Mouse (Mus musculus): Measurements from ENCODE around the gene Fbxl20. TPM values are rescaled to one million over a fixed set of nuclear protein-coding genes. Genes with fewer than 3 reads are reported as not detected.
A peak's percentile ranks its signal among the peaks of the same experiment; 100 is the strongest.

Fbxl20 gene
- total RNA-seq, 1 experiment: 9.7 TPM

DNA sequence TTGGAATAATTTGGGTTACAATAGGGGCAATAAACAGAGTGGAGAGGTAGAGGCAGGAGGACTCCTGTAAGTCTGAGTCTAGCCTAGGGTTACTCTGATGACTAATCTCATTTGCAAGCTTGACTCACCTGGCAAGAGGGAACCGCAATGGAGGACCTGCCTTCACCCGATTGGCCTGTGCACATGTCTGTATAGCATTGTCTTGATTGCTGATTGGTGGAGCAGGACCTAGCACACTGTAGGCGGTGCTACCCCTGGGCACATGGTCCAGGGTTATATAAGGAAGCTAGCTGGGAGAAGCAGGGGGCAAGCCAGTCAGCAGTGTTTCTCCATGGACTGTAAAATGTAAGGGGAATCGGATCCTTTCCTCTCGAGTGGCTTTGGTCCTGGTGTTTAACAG is 92.2 kb downstream of the Fbxl20 start:
- no peaks in the 10 kb centered on the region for H3K36me3 ChIP-seq (ENCODE audit: control insufficient read depth, insufficient read depth, low read length, poor library complexity, severe bottlenecking)
- in situ Hi-C loops (cut with MboI; ENCODE audit: low sequenced_read_pairs in 2 of 2, unreplicated experiment in 2 of 2): no loop called here
- TF ChIP-seq MAFK (IDR thresholded peaks at IDR 0.05; ENCODE audit: insufficient read depth, low read depth, low read length) (no peak), CHD2 (IDR thresholded peaks at IDR 0.05; ENCODE audit: low read depth, low read length) (peak; percentile 87)
- DNase-seq (ENCODE audit: low read depth, low spot score): peak; percentile 87
- H3K9ac ChIP-seq (ENCODE audit: insufficient read depth, low read depth, low read length, poor library complexity, severe bottlenecking): peak overlapping the region; percentile 32
- H3K9me3 ChIP-seq (ENCODE audit: control insufficient read depth, insufficient read depth, low read depth, low read length): no peaks in the 10 kb centered on the region
- H3K27ac ChIP-seq (ENCODE audit: insufficient read depth, low read depth, low read length, poor library complexity, severe bottlenecking): peak overlapping the region; percentile 68
- peaks cover 2 to 20% of the 10 kb centered on the region in 2 experiments; a peak in 3 of 4 replicates for H3K4me1 ChIP-seq (ENCODE audit: control insufficient read depth in 2 of 2, insufficient read depth in 2 of 2, low read length in 2 of 2, poor library complexity in 1 of 2)
- peak overlapping the region; percentile 16 to 45; a peak in 3 of 4 replicates for H3K4me3 ChIP-seq (ENCODE audit: insufficient read depth in 1 of 2, low read depth in 1 of 2, low read length in 2 of 2, poor library complexity in 1 of 2, severe bottlenecking in 1 of 2)

DNA sequence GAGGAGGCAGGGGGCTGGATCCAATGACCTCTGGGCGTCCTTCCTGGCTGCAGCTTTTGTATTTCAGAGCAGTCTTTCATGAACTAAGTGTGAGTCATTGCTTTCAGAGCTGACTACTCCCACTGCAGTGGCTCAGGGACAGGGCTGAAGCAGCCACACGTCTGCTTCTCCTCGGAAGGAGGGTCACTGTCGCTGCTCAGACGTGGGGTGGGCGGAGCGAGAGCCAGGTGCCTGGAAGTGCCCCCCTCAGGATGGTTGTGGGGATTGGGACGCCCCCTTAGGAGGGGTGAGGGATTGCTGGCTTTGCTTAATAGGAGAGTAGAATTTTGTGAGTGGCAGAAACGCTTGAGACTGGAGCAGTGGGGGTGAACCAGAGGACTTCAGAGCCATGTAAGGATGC is 92.7 kb downstream of the Fbxl20 start:
- Histone ChIP-seq H3K27ac (ENCODE audit: insufficient read depth, low read depth, low read length, poor library complexity, severe bottlenecking) (peak overlapping the region; percentile 64), H3K4me3 (ENCODE audit: insufficient read depth in 1 of 2, low read depth in 1 of 2, low read length in 2 of 2, poor library complexity in 1 of 2, severe bottlenecking in 1 of 2) (peak overlapping the region; percentile 45 to 46), H3K9ac (ENCODE audit: insufficient read depth, low read depth, low read length, poor library complexity, severe bottlenecking) (peak overlapping the region; percentile 2; the same call in 1 of the 2 replicates), H3K4me1 (ENCODE audit: control insufficient read depth in 2 of 2, insufficient read depth in 2 of 2, low read length in 2 of 2, poor library complexity in 1 of 2) (peaks cover 2 to 20% of the 10 kb centered on the region in 2 experiments; a peak in 3 of 4 replicates), H3K9me3 (ENCODE audit: control insufficient read depth, insufficient read depth, low read depth, low read length) (no peaks in the 10 kb centered on the region), H3K36me3 (ENCODE audit: control insufficient read depth, insufficient read depth, low read length, poor library complexity, severe bottlenecking) (no peaks in the 10 kb centered on the region)
- TF ChIP-seq MAFK (IDR thresholded peaks at IDR 0.05; ENCODE audit: insufficient read depth, low read depth, low read length) (no peak), HCFC1 (IDR thresholded peaks at IDR 0.05; ENCODE audit: borderline replicate concordance, insufficient read depth, low read length) (peak; percentile 61; the same call in 1 of the 2 replicates)
- DNase-seq (ENCODE audit: low read depth, low spot score): peak; percentile 61
- in situ Hi-C loops (cut with MboI; ENCODE audit: low sequenced_read_pairs in 2 of 2, unreplicated experiment in 2 of 2): no loop called here

DNA sequence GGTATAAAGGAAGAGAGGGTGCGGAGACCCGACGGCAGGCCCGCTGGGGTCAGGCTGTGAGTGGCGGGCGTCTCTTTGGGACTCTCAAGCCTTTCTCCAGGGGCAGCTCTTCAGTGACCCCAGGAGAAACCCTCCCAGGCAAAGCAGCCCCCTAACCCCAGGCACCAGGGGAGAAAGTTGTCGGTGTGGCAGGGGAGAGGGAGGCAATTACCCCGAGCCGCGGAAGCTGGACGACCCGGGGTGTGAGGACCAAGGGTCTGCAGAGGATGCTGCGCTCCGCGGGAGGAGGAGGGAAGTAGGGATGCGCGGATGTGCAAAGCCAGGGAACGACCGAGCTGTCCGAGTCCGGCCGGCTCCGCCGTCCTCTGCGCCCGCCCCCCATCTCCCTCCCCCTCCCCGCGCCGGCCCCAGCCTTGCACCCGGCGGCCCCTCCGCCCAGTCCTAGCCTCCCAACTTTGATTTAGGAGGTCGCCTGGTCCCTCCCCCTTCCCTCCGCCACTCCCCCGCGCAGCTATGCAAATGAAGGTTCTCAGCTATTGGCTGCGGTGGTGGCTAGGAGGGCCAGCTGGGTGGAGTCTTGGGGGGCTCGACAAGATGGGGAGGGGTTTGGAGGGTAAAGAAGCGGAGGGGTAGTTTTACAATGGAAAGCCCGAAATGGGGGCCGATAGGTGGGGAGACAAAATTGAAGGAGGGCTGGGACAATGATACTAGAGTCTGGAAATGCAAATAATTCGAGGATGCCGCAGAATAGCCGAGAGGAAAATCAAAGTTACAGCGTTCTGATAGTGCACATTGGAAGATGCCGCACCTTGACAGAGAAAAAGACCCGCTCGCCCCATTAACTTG is 97.0 kb downstream of the Fbxl20 start, which contains the start of gene Stac2:
Gene Stac2, minus strand, starts transcription at position 474 of the 846 bp plus-strand sequence.
- in situ Hi-C loops (cut with MboI; ENCODE audit: low sequenced_read_pairs in 2 of 2, unreplicated experiment in 2 of 2): no loop called here
- H3K4me3 ChIP-seq (ENCODE audit: insufficient read depth in 1 of 2, low read depth in 1 of 2, low read length in 2 of 2, poor library complexity in 1 of 2, severe bottlenecking in 1 of 2): peak within 1 kb of the TSS; percentile 60 to 83
- peaks cover 2 to 13% of the 10 kb centered on the region in 2 experiments; a peak in 3 of 4 replicates for H3K4me1 ChIP-seq (ENCODE audit: control insufficient read depth in 2 of 2, insufficient read depth in 2 of 2, low read length in 2 of 2, poor library complexity in 1 of 2)
- H3K9ac ChIP-seq (ENCODE audit: insufficient read depth, low read depth, low read length, poor library complexity, severe bottlenecking): peak within 1 kb of the TSS; percentile 46
- H3K36me3 ChIP-seq (ENCODE audit: control insufficient read depth, insufficient read depth, low read length, poor library complexity, severe bottlenecking): no peaks in the 10 kb centered on the region
- no peak within 1 kb of the TSS for H3K27ac ChIP-seq (ENCODE audit: insufficient read depth, low read depth, low read length, poor library complexity, severe bottlenecking)
- no peaks in the 10 kb centered on the region for H3K9me3 ChIP-seq (ENCODE audit: control insufficient read depth, insufficient read depth, low read depth, low read length)
- DNase-seq (ENCODE audit: low read depth, low spot score): peak; percentile 82
- no peak for TF ChIP-seq HCFC1 (IDR thresholded peaks at IDR 0.05; ENCODE audit: borderline replicate concordance, insufficient read depth, low read length)
- TF ChIP-seq ZC3H11A (IDR thresholded peaks at IDR 0.05; ENCODE audit: borderline replicate concordance, low read depth, low read length): no peak
- no peak for TF ChIP-seq ZNF384 (IDR thresholded peaks at IDR 0.05; ENCODE audit: low read depth, low read length)

DNA sequence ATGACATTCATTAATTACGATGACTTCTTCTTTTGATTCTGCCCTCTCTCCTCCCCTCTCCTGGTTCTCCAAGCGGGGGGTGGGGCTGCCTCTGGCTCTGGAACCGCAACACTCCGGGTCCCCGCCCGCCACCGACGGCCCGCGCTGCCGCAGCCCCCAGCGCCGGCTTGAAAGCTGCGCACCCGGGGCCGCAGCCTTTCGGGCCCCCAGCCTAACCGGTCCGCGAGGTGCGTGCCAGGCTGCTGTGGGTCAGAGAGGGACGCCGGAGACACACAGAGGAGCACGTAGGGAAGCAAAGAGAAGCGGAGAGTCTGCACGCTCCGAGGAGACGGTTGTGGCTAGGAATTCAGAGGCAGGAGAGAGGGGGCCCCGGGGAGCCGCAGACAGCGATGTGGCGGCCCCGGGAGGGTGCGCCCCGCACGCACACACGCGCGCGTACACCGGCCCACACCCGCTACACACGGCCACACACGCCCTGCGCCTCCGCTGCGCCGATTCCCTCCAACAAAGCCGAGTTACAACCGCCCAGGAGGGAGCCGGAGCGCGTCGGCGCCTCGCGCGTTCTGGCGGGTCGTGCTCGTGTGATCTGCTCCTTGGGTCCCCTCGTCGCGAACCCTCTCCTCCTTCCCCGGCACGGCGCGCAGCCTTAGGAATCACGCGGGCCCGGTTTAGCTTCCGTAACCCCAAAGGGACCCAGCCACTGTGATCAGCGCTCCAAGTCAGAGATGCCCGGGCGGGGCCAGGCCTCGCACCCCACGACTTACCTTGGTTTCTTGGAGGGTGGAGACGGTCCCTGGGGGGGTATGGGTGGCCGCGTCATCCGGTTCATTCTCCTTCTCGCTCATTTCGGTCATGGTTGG is 97.8 kb downstream of the Fbxl20 start:
- Histone ChIP-seq H3K36me3 (ENCODE audit: control insufficient read depth, insufficient read depth, low read length, poor library complexity, severe bottlenecking) (no peaks in the 10 kb centered on the region), H3K4me1 (ENCODE audit: control insufficient read depth in 2 of 2, insufficient read depth in 2 of 2, low read length in 2 of 2, poor library complexity in 1 of 2) (peaks cover 0 to 13% of the 10 kb centered on the region in 2 experiments; a peak in 2 of 4 replicates), H3K27ac (ENCODE audit: insufficient read depth, low read depth, low read length, poor library complexity, severe bottlenecking) (no peak overlapping the region), H3K9ac (ENCODE audit: insufficient read depth, low read depth, low read length, poor library complexity, severe bottlenecking) (peak overlapping the region; percentile 46), H3K4me3 (ENCODE audit: insufficient read depth in 1 of 2, low read depth in 1 of 2, low read length in 2 of 2, poor library complexity in 1 of 2, severe bottlenecking in 1 of 2) (peak overlapping the region; percentile 60 to 83), H3K9me3 (ENCODE audit: control insufficient read depth, insufficient read depth, low read depth, low read length) (no peaks in the 10 kb centered on the region)
- DNase-seq (ENCODE audit: low read depth, low spot score): no peak
- TF ChIP-seq ZC3H11A (IDR thresholded peaks at IDR 0.05; ENCODE audit: borderline replicate concordance, low read depth, low read length): no peak
- no peak for TF ChIP-seq ZNF384 (IDR thresholded peaks at IDR 0.05; ENCODE audit: low read depth, low read length)
- no peak for TF ChIP-seq CHD2 (IDR thresholded peaks at IDR 0.05; ENCODE audit: low read depth, low read length)
- no peak for TF ChIP-seq HCFC1 (IDR thresholded peaks at IDR 0.05; ENCODE audit: borderline replicate concordance, insufficient read depth, low read length)
- TF ChIP-seq MAFK (IDR thresholded peaks at IDR 0.05; ENCODE audit: insufficient read depth, low read depth, low read length): no peak
- in situ Hi-C loops (cut with MboI; ENCODE audit: low sequenced_read_pairs in 2 of 2, unreplicated experiment in 2 of 2): no loop called here
